Mouse (Mus musculus) liver (tissue): Measurements from ENCODE around the gene Polr2h.
"Not testable (repeated sequence)": the region's sequence is repeated elsewhere in the genome, so short reads cannot be mapped to it uniquely, and the experiment has no call there.

ENCODE experiments used
- DNase-seq: peaks from one replicate; pipeline ENCODE4 v3.0.0-alpha.2; 2020; ENCODE audit warnings: mixed read lengths

The Polr2h gene

GRCm38 (mm10) chr16:20717181-20717977 lies at the start of gene Polr2h, which contains the start of gene Clcn2:
TSS of gene Polr2h (plus strand) at chr16:20717665.
TSS of gene Clcn2 (minus strand) at chr16:20717746.
- peak; percentile 98 for DNase-seq

- not testable (repeated sequence) for DNase-seq
Measured at GRCm38 (mm10) chr16:20668013-20668412, 49.5 kb upstream of the Polr2h start, which contains the start of gene Eif4g1. TSS of gene Eif4g1 (plus strand) at chr16:20668313.

- no peak for DNase-seq
Measured at GRCm38 (mm10) chr16:20670291-20670690, 47.2 kb upstream of the Polr2h start.

- DNase-seq: no peak
Measured at GRCm38 (mm10) chr16:20671886-20672285, 45.6 kb upstream of the Polr2h start.

GRCm38 (mm10) chr16:20672500-20672902 lies 45.0 kb upstream of the Polr2h start:
- DNase-seq: peak; percentile 94

GRCm38 (mm10) chr16:20672965-20673705 lies 44.3 kb upstream of the Polr2h start:
- no peak for DNase-seq

GRCm38 (mm10) chr16:20673706-20674303 lies 43.7 kb upstream of the Polr2h start:
- peak; percentile 85 for DNase-seq

- DNase-seq: no peak
Measured at GRCm38 (mm10) chr16:20675213-20675612, 42.3 kb upstream of the Polr2h start.

- no peak for DNase-seq
Measured at GRCm38 (mm10) chr16:20676702-20677101, 40.8 kb upstream of the Polr2h start.

GRCm38 (mm10) chr16:20677380-20677779 lies 40.1 kb upstream of the Polr2h start:
- no peak for DNase-seq

GRCm38 (mm10) chr16:20677974-20678675 lies 39.3 kb upstream of the Polr2h start:
- peak; percentile 68 for DNase-seq

GRCm38 (mm10) chr16:20690774-20691173 lies 26.7 kb upstream of the Polr2h start:
- no peak for DNase-seq

GRCm38 (mm10) chr16:20691617-20692016 lies 25.8 kb upstream of the Polr2h start:
- DNase-seq: no peak

- DNase-seq: no peak
Measured at GRCm38 (mm10) chr16:20692241-20692965, 25.1 kb upstream of the Polr2h start.

- DNase-seq: peak; percentile 89
Measured at GRCm38 (mm10) chr16:20693111-20693701, 24.3 kb upstream of the Polr2h start, which contains the start of gene Fam131a. TSS of gene Fam131a (plus strand) at chr16:20693241.

GRCm38 (mm10) chr16:20694781-20695180 lies 22.7 kb upstream of the Polr2h start:
- DNase-seq: no peak

GRCm38 (mm10) chr16:20695622-20696323 lies 21.7 kb upstream of the Polr2h start:
- peak; percentile 70 for DNase-seq

GRCm38 (mm10) chr16:20699266-20699665 lies 18.2 kb upstream of the Polr2h start:
- DNase-seq: no peak

- no peak for DNase-seq
Measured at GRCm38 (mm10) chr16:20700036-20700435, 17.4 kb upstream of the Polr2h start.

GRCm38 (mm10) chr16:20701316-20701715 lies 16.1 kb upstream of the Polr2h start:
- DNase-seq: no peak
